Mouse (Mus musculus) thymus, postnatal 0 days (tissue): ENCODE measurements at regions not wholly inside any gene's neighbourhood (a gene's known extent, or its start where the extent isn't known, plus 50 kb on each side); places are given as distances from the start of the nearest gene placed in this dataset.

ENCODE experiments used
- DNase-seq: peaks from one replicate; pipeline ENCODE4 v3.0.0-alpha.2; 2015; ENCODE audit warnings: low spot score

DNA sequence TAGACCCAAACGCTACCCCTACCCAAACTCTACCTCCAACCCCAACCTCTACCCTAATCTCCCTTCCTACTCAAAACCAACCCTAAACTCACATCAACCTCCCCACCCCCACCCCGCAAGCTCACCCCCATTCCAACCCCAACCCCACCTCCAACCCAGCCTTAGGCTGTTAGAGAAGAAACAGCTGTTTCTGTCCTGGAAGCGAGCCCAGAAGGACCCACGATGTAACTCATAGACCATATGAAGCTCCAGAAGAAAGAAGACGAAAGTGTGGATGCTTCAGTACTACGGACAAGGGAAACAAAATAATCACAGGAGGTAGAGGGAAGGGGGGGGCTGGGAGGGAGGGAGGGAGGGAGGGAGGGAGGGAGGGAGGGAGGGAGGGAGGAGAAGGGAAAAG is 58.4 kb downstream of the Sox11 start:
- DNase-seq, result no peak

DNA sequence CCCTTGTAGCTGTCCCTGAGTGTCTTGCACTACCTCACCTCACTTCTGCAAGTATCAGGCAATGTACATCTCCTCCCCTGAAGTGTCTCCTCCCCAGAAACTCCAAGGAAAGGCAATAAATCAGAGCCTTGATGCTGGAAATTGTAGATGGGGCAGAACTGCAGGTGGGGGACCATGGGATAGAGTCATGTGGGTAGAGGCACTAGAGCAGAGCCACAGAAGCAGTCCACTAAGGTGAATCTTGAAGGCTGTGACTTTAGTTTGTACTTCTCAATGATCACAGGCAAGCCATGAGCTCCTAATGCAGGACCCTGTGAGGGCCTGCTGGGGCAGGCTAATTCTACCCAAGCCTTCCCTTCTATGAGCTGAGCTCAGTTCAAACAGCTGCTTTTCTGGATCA is 80.4 kb downstream of the Sox11 start:
- DNase-seq, result no peak

DNA sequence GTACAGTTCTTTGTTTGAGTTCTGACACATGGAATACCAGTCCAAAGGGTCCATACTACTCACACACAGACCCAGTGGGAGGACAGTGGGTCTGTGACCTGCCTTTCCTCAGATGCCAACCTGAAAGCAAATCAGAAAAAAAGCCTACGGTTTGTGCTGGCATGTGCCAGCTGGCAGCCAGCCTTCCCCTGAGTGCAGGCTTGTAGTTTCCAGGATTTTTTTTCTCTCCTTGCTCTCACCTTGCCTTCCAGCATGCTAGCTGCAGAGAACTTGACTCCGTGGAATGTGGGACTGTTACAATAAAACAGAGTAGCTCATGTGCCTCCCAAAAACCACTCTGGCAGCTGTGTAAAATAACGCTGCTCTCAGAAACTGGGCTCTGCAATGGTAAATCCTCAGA is 88.2 kb downstream of the Sox11 start:
- no peak for DNase-seq

DNA sequence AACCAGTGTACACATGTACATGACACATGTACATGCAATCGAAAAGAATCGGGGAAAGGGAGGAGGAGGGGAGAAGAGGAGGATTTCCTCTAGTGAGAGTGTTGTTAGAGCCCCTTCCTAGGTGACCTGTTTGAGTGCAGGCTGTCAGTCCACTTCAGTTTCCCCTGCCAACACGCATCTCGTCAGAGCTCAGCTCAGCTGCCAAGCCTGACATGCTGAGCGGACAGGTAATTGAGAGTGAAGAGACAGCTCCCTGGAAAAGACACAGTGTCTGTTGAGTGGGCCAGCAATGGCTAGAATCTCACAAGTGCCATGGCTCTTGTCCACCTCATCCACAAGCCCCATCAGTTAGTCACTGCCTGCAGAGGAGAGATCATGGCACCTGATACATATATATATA is 90.9 kb downstream of the Sox11 start:
- DNase-seq, result no peak

DNA sequence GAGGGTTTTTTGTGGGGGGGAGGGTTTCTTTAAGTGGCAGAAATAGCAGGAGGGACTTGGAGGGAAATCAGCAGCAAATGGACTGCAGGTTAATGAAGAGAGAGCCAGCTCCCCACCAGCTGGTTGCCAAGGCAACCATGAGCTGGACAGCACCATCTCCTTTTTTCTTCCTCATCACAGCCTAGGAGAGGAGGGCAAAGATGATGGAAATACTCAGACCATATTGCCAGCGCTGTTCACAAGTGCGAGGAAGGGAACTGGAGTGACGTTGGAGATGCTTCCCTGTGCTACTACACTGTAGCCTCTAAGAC is 93.9 kb downstream of the Sox11 start:
- DNase-seq, result no peak

DNA sequence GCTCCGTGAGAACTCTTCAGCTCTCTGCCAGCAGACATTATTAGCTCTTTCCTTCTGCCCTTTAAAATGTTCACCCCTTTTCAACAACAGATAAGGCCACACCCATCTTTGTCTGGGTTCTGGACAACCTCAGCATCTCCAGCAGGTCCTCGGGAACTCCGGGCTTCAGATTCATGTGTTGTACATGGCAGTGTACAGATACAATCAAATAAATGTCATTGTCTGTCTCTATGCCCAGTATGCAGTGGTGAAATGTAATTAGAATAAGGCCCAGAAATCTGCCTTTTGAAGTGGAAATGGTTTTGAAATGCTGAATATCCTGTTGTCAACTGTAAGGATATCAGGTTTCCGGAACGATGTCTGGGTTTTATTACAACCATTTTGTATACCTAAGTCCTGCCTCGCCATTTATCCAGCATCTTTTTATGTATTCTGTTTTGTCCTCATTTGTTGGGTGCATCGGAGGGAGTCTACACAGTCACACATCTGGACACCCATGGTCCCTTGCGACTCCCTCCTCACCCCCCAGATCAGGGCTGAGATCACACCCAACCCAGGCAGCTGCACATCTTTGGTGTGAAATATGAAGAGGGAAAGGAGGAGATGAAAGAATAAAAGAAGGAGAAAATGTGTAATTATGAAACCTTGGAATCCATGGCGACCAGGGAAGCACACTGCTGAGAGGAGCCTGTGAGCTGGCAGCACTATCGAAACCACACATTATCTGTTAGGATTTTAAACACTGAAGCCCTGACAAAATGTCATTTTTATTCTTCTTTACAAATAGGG is 94.4 kb downstream of the Sox11 start:
- no peak for DNase-seq

DNA sequence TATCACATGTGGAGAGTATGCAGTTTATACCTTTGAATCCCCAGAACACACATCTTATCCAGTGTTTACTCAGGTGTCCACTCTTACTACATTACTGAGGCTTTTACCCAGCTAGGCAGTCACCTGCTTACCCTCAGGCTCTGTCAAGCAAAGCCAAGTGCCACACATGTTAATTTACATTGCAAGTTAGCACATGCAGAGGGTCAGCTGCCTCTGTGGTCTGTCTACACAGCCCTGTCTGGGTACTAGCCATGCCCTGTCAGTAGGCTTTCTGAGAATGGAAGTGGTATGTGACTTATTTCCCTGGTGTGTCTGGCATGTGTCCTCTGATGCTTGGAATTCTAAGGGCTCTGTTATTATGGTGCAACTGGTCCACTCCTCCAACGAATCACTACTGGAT is 106.6 kb downstream of the Sox11 start:
- DNase-seq, result no peak

DNA sequence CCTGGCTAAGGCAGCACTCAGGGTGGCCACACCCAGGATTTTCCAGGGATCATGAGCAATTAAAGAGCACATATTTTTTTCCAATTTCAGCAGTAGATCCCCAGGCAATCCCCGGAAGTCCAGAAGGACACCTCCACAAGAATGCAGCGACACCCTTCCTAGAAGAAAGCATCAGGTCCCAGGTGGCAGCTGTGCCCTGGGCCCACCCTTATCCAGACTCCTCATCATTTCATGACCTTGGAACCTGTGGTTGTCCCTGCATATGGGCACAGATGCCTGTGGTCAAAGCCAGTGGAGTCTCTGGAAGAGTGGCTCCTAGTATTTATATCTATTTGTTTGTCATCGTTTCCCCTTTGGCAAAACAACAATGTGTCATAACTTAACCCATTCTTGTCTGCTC is 120.8 kb downstream of the Sox11 start:
- DNase-seq, result no peak

DNA sequence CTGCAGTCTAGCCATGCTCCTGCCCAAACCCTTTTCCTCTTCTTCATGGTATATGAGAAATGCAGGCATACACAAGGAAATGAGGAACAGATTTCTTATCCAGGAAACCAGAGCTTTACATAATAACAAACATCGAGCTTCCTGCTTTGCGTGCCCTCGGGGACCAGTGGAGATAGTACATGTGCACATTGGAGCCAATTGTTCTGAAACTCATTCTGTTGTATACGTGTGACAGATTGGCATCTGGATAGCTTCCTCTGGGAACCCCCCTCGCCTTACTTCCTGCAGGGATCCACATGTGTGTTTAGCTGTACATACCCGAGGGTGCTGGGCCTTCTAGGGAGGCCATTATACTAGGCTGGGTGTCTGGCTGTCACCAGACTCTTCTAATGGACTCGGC is 141.2 kb downstream of the Sox11 start:
- no peak for DNase-seq

DNA sequence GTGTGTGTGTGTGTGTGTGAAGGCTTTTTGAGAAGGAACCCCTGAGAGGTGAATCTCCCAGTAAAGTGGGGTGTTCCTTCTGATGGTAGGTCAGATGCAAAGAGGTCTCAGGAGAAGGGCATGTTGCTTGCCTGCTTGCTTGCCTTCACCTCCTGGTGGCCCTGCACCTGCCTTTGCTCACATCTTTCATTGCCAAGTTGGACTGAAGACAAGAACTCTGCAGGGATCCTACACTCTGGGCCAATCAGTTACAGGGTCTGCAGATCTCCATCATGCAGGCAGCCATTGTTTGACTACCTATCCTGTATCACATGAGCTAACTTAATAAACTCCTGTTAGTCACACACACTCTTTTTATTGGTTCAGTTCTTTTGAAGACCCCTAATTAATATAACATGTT is 148.4 kb downstream of the Sox11 start:
- DNase-seq, result no peak

DNA sequence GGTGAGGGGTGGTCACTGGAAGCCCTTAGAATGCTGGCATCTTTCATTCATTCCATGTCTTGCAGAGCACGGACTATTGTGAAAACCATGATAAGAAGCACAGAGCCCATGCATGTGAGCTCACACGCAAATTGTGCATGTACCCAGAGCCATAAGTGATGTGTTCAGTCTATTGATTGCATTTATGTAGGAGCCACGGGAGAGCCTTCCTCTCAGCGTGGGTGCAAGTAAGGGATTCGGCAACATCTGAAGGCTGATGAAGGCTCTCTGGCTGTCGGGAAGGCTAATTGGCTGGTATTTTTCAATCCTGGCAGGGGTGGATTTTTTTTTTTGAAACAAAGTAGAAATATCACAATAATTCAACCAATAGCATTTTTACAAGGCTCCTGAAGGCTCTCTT is 150.5 kb downstream of the Sox11 start:
- DNase-seq, result no peak

DNA sequence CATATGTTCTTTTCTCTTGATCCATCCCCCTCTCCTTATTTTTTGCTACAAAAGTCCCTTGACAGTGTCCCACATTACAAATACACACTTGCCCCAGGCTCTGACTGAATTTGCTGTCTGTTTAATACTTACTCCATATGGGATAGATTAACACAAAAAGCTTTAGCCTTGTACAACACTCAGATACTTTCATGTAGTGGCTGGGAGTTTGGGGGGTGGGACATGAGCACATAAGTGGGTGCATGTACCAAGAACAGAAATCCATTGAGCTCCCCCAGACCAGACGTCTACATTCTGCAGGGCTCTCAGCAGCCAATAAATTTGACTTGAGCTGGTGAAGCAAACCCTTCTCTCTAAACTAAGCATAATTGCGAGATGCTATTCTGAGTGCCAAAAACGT is 154.9 kb downstream of the Sox11 start:
- DNase-seq, result no peak

DNA sequence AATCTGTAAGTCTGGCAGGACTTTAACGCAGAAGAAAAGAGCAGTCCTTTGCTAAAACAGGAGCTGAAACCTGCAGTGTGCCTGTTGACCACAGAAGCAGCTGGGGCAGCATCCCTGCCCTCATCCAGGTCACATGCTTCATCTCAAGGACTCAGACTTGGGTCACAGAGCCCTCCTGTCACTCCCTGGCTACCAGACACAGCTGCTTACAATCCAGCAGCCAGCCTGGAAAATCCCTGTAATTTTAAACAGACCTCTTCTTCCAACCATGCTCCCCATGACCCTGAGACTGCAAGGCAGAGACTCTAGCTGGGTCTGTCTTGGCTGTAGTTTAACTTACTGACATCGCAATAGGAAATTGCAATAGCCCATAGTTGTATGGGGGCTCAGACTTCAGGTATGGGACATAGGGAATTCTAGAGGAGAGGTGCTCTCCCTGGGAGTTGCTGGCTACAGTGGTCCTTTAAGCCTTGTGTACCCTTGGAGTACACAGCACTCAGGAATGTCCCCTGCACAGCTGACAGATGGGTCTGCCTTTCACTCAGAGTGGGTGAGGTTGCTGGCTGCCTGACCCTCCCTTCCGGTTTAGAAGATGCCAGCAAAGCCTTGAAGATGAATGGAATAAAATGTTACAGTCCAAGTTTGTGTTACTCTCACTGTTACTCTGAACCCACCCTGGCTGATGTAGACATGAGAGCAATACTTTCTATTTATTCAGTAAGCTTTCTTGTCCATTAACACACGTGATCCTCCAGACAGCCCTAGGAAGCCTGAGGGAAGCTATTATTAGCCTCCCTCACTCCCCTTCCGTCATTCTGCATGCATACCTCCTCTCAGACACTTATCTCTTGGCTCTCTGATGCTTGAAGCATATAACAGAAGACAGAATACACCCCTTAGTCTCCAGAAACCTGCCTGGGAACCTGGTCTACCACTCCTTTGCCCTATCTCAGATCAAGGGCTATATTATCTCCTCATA is 159.7 kb downstream of the Sox11 start:
- DNase-seq, result no peak

DNA sequence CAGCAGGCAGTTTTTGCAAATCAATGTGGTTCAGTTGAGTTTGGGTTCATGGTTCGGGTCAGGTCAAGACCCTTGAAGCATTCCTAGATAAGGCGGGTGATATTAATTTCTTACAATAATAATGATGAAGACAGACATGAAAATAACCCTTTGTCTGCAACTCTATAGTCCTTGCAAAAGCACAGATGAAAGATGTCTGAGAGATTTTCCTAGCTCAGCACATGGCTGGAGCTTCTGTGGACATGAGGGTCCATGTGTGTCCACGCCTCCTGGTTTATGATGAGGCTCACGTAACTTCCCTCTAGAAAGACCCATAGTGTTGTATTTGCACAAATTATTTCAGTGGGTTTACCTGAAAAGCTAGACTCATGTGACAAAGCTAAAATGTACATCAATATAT is 168.8 kb downstream of the Sox11 start:
- DNase-seq, result no peak

DNA sequence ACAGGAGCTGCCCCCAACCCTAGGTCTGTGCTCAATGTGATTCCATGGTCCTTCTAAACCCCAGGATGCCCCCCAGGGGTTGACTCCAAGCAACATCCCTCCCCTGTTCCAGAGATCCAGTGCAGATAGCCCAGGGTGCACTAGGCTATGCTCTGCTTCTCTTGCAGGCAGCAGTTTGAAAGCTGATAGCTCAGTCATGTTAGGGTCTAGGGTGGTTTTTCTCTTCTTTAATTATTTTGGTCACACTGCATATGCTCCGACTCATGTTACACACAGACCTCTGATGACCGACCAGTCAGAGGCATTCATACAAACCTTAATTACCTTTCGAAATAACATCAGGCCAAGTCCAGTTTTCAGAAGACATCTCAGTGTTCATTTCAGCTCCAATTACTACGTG is 169.2 kb downstream of the Sox11 start:
- DNase-seq, result no peak

DNA sequence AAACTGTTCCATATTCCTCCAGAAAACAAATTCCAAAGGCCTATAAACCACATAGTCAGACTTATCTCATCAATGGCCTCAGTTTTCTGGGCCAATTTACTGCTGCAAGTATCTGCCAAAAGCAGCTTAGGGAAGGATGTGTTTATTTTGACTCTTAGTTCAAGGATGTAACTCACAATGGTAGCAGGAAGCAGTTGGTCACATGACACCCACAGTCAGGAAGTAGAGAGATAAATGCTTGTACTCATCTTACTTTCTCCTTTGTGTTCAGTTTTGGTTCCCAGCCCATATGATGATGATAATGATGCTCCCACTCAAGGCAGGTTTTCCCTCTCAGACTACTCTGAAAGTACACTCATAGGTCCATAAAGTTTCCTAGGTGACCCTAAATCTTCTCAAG is 170.8 kb downstream of the Sox11 start:
- no peak for DNase-seq

DNA sequence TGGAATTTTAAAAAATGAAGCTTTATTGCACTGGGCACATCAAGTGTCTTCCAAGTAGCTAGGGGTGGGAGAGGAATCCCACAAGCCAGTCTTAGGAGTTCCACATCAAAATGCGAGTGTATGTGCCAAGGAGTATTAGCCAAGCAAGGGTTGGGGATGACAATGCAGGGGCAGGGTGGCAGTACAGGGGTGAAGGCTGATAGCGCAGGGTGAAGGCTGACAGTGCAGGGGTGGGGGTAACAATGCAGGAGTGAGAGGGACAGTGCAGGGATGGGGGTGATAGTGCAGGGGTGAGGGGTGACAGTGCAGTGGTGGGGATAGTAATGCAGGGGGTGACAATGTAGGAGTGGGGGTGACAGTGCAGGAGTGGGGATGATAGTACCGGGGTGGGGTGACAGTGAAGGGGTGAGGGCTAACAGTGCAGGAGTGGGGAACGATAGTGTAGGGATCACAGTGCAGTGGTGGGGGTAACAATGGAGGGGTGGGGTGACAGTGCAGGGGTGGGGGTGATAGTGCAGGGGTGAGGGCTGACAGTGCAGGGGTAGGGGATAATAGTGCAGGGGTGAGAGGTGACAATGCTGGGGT is 177.4 kb downstream of the Sox11 start:
- DNase-seq, result no peak

DNA sequence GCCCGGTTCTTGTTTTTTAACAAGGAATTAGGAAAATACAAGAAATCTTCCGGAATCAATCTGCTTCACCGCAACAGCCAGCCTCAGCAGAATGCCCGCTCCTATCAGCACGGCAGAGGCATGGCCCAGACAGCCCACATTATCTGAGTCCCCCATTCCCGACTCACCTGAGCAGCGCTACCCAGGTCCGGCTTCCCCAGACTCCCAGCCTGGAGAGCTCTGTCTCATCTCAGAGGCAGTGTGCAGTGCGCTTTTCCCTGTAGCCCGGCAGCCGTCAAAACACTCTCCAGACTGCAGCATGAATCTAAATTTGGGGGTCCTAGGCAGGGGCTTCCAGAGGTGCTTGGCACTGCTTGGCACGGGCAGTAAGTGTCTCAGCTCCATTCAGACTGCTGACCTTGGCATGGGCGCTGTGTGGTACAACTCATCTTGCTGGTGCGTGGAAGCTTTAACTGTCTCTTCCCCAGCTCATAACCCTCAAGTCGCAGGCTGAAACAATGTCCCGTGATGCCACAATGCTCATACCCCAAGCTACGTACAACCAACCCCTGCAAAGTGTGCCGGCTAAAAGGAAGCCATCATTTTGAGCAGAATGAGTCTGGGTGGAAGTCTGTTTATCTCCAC is 182.2 kb downstream of the Sox11 start:
- no peak for DNase-seq

DNA sequence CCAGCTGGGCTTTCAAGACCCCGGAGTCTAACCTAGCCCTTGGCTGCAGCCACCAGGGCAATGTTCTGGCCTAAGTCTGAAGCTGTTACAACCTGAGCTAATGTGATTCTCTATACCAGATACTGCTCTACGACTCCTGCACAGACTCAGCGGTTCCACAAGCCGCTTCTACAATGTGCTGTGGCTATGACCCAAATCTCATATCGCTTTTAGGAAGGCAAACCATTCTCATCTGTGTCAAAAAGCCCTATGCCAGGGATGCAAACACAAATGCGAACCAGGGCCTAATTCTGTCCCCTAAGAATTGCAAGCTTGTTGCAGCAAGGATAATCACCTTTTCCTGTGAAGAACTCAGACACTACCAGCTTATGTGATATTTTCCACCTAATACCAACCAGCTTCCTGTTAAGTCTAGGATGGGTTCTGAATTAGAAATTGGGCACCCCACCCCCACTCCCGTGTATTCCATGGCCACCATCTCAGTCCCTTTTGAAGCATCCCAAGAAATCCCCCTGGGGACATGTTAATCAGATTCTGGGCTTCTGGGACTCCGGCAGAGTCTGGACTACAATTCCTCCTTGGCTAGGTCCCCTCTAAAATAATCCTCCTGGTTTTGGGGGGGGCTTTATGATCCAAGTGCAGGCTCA is 182.8 kb downstream of the Sox11 start:
- no peak for DNase-seq

DNA sequence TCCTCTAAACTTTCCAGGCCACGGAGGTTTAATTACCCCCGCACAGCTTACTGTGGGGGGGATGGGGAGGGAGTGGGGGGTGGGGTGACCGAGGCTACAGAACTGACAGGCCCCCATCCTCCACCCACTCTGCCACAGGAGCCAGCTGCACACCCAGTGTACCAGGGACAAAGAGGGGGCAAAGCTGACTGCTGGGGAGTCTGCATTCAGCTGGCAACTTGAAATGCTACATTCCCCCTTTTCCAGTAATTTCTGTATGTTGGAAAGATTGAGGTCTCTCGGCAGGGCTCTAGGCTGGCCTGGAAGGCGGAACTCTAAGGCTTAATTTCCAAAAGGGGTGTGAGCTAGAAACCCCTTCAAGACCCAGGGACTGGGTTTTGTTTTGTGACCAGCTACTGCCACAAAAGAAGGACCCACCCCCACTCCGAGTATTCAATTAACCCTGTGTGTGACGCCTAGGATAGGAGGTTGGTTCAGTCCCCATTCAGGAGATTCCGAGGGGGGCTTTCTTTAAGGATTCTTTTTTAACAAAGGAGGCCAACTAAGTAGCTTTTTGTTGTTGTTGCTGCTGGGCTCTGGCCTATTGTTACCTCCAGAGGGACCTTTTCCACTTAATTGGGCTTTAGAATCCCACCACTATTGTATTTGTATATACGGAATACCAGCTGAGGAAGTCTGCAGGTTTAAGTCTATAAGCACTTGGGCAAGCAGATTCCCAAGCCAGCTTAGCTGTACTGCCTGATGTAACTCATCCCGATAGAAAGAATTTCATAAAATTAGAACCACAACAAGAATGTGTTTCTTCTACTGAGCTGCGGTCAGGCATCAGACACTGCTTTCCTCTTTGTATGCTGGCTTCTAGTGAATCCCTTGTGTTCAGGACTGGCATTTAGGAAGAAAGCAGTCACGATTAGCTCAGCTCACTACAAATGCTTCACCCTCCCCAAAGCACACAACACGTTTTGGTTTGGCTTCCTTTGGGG is 191.2 kb downstream of the Sox11 start:
- DNase-seq, result no peak
